Mouse (Mus musculus) urinary bladder, postnatal 25 days (tissue): Measurements from ENCODE around the gene Tlr5.

Source experiments
- DNase-seq: peaks from one replicate; pipeline ENCODE4 v3.0.0; 2022; ENCODE audit warnings: low spot score

Tlr5 gene

GRCm38 (mm10) chr1:182953667-182954066, 921 bp upstream of the Tlr5 start:
- DNase-seq, result no peak

DNA sequence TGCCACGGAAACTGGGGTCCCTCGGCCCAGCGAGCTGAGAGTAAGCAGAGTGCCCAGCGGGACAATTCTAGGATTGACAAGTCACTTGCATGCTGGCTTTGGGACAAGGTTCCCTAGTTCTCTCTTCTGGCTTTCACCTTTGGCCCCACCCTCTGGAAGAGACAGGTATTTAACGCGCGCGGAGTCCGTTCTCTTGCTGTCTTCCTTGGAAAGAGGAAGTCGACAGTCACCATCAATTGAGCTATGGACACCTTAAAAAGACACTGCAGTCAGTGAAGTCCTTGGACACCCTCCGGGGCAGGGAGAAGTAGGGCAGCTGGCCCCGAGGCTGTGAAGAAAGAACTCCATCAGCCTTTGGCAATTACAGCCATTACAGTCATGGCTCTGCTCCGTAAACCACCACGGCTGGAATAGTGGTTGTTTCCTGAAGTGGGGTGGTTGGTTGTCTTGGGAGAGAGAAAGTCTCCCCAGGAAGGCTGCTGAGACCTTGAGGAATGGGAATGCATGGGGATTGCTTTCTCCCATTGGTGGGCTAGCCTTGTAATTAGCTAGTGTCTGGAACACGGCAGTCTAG, 546 bp downstream of the Tlr5 start:
- no peak for DNase-seq

- DNase-seq, result no peak
These were observed 1.8 kb downstream of the Tlr5 start for GRCm38 (mm10) chr1:182956186-182956960.

- no peak for DNase-seq
These were observed 2.6 kb downstream of the Tlr5 start for GRCm38 (mm10) chr1:182957001-182957757.

DNA sequence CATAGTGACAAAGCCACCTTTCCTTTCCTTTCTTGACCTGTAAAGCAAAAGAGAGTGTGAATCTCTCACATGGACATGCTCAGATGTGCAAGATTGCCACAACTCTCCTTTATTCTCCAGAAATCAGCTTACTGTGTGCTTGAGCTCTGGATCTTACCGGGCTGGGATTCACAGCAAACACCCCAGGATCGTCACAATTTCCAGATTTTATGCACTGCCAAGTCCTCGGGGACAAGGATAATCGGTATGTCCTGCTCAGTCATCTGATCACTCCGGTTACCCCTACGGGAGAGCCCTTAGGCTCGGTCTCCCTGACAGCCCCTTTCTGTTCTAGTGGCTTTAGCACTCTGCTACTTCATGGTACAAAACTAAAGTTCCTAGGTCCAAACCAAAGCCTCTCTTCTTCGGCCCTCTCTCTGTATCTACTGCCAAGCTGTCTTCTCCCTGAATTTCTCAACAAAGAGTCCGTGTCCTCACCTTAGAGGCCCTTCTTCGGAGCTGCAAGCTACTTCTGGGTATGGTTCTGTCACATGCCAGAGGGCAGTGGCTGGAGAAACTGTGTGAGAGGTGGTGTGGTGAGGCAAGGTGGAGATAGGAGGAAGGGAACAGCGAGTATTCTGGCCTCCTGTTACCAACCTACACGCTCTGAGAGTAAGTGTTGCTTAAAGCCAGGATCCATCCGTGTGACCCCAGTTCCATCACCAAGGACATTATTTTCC, 3.4 kb downstream of the Tlr5 start:
- DNase-seq, result no peak

GRCm38 (mm10) chr1:182958824-182959223, 4.2 kb downstream of the Tlr5 start:
- DNase-seq, result no peak

DNA sequence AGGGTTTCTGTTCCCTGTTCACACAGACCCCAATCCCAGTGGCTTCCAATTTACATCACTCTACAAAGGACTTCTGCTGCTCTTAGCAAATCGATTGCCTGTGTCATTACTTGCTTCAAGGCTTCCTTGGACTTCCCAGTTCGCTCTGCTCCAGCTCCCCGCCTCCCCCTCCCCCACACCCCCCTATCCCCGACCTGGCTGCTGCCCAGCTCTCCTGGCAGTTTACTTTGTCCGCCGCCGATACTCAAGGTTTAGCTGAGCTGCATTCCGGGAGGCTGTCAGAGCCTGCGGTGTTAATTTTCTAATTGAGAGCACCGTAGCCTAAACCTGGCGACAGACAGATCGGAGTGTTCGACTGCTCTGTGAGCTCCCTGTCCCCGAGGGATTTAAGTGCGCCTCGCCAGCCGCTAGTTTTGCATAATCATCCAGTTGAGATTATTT, 4.7 kb downstream of the Tlr5 start:
- DNase-seq, result no peak

DNA sequence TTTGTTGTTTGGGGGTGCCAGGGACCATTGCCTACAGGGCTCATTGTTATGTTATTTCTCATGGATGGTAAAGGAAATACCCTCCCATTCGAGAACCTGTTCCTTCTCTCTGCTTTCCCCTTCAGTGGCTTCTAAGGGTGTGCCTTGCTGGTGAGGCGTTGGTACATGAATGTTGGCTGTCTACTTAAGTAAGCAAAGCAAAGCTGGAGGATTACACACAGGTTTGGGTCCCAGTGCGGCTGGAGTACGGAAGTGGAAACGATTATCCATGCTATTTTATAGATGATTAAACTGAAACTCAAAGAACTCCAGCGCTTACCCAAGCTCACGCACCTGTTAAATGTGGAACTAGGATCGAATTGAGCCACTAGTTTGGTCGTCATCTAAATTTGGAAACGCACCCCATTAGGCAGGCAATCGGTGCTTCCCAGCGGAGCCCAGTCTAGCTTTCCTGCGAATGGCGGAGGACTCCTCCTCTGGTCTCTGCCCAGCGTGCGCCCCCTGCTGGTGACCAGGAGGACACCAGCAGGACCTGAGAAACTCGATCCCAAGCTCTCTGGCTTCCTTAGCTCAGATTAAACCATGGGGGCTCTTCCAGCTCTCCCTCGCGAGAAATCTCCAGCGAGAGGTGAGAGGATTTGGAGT, 5.3 kb downstream of the Tlr5 start:
- DNase-seq, result peak; percentile 91

GRCm38 (mm10) chr1:182961076-182961475, 6.5 kb downstream of the Tlr5 start:
- no peak for DNase-seq

- no peak for DNase-seq
These were observed 8.7 kb downstream of the Tlr5 start for GRCm38 (mm10) chr1:182963329-182963728.

- no peak for DNase-seq
These were observed 10.4 kb downstream of the Tlr5 start for GRCm38 (mm10) chr1:182964855-182965466.

GRCm38 (mm10) chr1:182968732-182969131, 14.1 kb downstream of the Tlr5 start:
- no peak for DNase-seq

DNA sequence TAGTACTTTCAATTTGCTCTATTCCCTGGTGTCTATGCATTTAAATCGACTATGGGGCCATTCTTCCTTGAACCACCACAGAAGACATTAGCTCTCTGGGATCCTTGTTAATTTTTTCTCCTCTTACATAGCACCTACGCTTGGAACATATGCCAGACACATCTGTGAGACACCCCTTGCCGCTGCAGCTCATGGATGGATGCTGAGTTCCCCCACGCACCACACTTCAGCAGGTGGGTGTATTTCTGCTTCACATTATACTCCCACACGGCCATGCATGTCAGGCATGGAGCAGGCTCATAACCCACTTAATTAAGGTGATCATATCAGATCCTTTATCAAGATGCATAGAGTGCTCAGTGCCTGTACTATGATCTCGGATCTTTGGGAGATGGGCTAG, 17.7 kb downstream of the Tlr5 start:
- no peak for DNase-seq

DNA sequence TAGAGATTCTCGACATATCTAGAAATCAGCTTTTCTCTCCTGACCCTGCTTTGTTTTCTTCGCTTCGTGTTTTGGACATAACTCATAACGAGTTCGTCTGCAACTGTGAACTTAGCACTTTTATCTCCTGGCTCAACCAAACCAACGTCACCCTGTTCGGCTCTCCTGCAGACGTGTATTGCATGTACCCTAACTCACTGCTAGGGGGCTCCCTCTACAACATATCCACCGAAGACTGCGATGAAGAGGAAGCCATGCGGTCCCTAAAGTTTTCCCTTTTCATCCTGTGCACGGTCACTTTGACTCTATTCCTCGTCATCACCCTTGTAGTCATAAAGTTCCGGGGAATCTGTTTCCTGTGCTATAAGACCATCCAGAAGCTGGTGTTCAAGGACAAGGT, 20.2 kb downstream of the Tlr5 start:
- DNase-seq, result no peak

DNA sequence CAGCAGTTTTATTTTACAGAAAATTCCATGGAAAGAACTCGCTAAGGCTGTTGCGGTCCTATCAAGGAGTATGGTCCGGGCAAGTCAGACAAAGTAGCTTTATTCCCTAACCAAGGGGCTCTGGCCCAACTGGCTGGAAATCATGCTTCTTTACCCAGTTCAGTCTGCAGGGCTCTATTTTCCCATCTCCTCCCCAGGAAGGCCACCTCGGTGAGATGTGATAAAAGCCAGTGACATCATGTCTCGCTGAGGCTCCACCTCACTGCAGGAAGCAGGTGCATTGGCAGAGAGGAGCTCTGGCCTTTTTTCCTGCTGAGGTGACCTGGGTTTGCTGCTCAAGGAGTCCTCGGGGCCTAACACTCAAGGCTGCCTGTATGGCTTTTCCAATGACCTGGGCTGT, 26.1 kb downstream of the Tlr5 start:
- DNase-seq, result no peak

DNA sequence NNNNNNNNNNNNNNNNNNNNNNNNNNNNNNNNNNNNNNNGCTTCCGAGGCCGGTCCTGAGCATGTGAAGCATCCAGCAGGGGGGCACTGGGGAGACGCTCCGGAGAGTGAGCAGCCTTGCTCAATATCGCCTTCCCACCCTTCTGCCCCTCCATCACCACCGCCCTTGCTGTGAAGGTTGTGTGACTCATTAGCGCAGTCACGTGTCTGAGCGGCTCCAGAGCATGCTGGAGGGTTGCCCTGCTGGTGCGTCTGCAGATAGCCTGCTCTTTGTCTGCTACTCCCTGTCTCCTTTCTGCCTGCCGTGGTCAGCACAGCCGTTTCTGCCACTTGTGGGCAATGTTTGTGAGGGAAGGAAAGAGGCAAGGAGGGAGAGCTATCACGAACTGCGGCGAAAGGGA, 28.4 kb downstream of the Tlr5 start:
- peak; percentile 89 for DNase-seq

GRCm38 (mm10) chr1:182983496-182984127, 29.0 kb downstream of the Tlr5 start:
- no peak for DNase-seq

DNA sequence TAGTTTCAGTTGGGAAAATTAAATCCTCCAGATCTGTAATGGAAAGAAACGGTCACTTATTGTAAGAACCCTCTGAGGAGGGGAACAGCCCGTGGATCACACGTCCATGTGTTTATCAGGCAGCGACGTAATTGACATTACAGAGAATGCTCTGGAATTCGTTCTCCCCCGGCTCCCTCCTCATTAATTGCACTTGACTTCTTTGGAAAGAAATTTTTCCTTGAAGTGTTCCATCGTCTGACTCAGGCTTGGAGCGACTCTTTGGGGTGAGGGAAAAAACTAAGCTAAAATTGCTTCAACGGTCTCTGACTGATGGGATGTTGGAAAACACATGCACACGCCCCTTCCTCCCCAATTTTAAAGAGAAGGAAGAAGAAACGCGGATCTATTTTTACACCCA, 31.7 kb downstream of the Tlr5 start:
- DNase-seq, result no peak

- no peak for DNase-seq
These were observed 32.2 kb downstream of the Tlr5 start for GRCm38 (mm10) chr1:182986750-182987149.

DNA sequence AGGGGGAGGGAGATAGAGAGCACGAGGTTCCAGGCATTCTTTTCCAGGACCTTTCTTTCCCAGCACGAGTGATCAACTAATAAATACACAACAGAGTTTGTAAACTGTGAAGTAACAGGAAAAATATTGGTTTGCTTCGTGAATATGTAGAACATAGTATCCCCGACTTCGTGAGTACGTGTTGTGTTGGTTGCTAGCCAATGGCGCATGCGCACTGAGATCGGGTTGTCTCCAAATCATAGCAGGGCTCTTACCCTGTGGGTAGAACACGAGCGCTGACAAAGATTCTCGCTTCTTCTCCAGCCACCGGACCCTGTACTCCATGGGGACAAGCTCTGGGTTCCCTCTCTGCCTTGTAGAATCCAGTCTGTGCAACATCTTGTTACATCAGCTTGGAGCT, 33.2 kb downstream of the Tlr5 start:
- no peak for DNase-seq

- DNase-seq, result no peak
These were observed 34.1 kb downstream of the Tlr5 start for GRCm38 (mm10) chr1:182988646-182989045.
